Mouse (Mus musculus) erythroid progenitor cell, adult 5-6 weeks (primary cell): ENCODE data around the gene Hadha. TPM values are rescaled to one million over a fixed set of nuclear protein-coding genes. Genes with fewer than 3 reads are reported as not detected.

Source experiments
- ATAC-seq: replicated peaks from 2 replicates; pipeline ENCODE4 v1.8.0; 2016; ENCODE audit warnings: moderate number of reproducible peaks, mild to moderate bottlenecking, moderate TSS enrichment, inconsistent platforms; ENCODE audit not compliant: poor library complexity, low FRiP score, severe bottlenecking
- total RNA-seq, 2 experiments: library from RNA; stranded (forward) in 1 of 2; stranded (reverse) in 1 of 2; fragments of 150-400 nt in 1 of 2; fragments of 186-747, 209-891 nt in 1 of 2; gene quantifications; 2 replicates each; pipeline versions ENCODE4 v1.2.3 to v1.2.4; 2015 to 2017; ENCODE audit warnings: low replicate concordance in 2 of 2

The Hadha gene
- total RNA-seq, 2 experiments from 2014 or later, result 40.7 to 215 TPM

DNA sequence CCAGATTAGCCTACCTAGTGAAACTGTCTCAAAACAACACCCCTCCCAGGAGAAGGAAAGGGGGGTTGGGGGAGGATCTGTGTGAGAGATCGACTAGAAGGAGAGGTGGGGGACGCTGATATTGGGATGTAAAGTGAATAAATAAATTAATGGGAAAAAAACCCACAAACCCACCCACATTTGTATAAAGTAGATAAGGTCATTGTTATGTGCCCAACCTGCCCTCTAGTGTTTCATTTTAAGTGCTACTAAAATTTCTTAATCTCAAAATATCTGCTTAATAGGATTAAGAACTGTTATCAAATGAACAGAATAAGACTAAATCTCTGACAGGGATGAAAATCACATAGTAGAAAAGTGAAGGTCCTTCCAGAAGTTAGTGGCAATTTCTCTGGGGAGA is 60.6 kb downstream of the Hadha start:
- no peak for ATAC-seq

DNA sequence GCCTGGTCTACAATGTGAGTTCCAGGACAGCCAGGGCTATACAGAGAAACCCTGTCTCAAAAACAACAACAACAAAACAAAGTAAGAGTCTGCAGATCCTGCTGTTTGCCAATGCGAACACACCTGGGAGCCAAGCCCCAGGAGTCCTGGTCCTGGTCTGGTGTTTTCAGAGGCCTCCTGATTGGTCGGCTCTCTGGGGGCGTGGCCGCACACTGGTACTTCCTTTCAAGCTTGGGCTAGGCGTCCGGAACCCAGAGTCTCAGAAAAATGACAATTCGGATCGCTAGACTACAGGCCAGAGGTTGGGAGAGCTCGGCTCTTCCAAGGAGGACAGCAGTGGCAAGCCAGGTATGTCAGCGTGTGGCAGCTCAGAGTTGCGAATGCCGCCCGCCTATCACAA is 62.3 kb downstream of the Hadha start:
- no peak for ATAC-seq

GRCm38 (mm10) chr5:30072825-30073821 is 81.8 kb downstream of the Hadha start, which contains the start of gene Tyms:
TSS of gene Tyms (minus strand) at chr5:30073617.
- ATAC-seq, result peak; percentile 97

- ATAC-seq, result no peak
Measured at GRCm38 (mm10) chr5:30072377-30072776, 82.6 kb downstream of the Hadha start.

- ATAC-seq, result no peak
Measured at GRCm38 (mm10) chr5:30071677-30072076, 83.3 kb downstream of the Hadha start.

Other genes with a start within 250 kb of the Hadha start
- 4.0 TPM in 1 of 2 replicates, not detected in the other for gene Il6, start 142.0 kb downstream of the Hadha start, total RNA-seq (2015; ENCODE audit: low replicate concordance)
- not detected in 2 replicates for gene Il6, start 142.0 kb downstream of the Hadha start, total RNA-seq (2017; ENCODE audit: low replicate concordance)
- 145 and 220 TPM in 2 replicates for gene Tyms, start 81.5 kb downstream of the Hadha start, total RNA-seq (2015; ENCODE audit: low replicate concordance)
- gene Tyms, start 81.5 kb downstream of the Hadha start, total RNA-seq (2017; ENCODE audit: low replicate concordance), result 159 and 170 TPM in 2 replicates
- gene Garem2, start 50.0 kb downstream of the Hadha start, total RNA-seq (2015; ENCODE audit: low replicate concordance), result not detected in 2 replicates
- not detected in 2 replicates for gene Garem2, start 50.0 kb downstream of the Hadha start, total RNA-seq (2017; ENCODE audit: low replicate concordance)
- gene 3110082J24Rik, start 49.1 kb downstream of the Hadha start, total RNA-seq (2015; ENCODE audit: low replicate concordance), result not detected in 2 replicates
- not detected in 2 replicates for gene 3110082J24Rik, start 49.1 kb downstream of the Hadha start, total RNA-seq (2017; ENCODE audit: low replicate concordance)
- 49.9 and 56.9 TPM in 2 replicates for gene Hadhb, start 86 bp upstream of the Hadha start, total RNA-seq (2015; ENCODE audit: low replicate concordance)
- gene Hadhb, start 86 bp upstream of the Hadha start, total RNA-seq (2017; ENCODE audit: low replicate concordance), result 34.8 and 61.0 TPM in 2 replicates
- not detected in 2 replicates for gene Adgrf3, start 50.6 kb upstream of the Hadha start, total RNA-seq (2015; ENCODE audit: low replicate concordance)
- not detected in 2 replicates for gene Adgrf3, start 50.6 kb upstream of the Hadha start, total RNA-seq (2017; ENCODE audit: low replicate concordance)
- 11.3 and 18.7 TPM in 2 replicates for gene Selenoi, start 77.4 kb upstream of the Hadha start, total RNA-seq (2015; ENCODE audit: low replicate concordance)
- 16.9 and 46.8 TPM in 2 replicates for gene Selenoi, start 77.4 kb upstream of the Hadha start, total RNA-seq (2017; ENCODE audit: low replicate concordance)
- gene Drc1, start 126.2 kb upstream of the Hadha start, total RNA-seq (2015; ENCODE audit: low replicate concordance), result not detected in 2 replicates
- gene Drc1, start 126.2 kb upstream of the Hadha start, total RNA-seq (2017; ENCODE audit: low replicate concordance), result not detected in 2 replicates